Mouse (Mus musculus): ENCODE results near the gene Nr4a3. TPM values are rescaled to one million over a fixed set of nuclear protein-coding genes. Genes with fewer than 3 reads are reported as not detected.
A peak's percentile ranks its signal among the peaks of the same experiment; 100 is the strongest.

Gene Nr4a3
- total RNA-seq, 2 experiments from 2014 or later, result 28.0 to 54.2 TPM

GRCm38 (mm10) chr4:48110331-48110730, 65.4 kb downstream of the Nr4a3 start:
- DNase-seq, result no peak

GRCm38 (mm10) chr4:48116191-48116590, 71.2 kb downstream of the Nr4a3 start:
- DNase-seq, result peak; percentile 56

GRCm38 (mm10) chr4:48124416-48124772, 79.4 kb downstream of the Nr4a3 start:
- DNase-seq, result peak; percentile 58

GRCm38 (mm10) chr4:48124773-48125469, 80.0 kb downstream of the Nr4a3 start, which contains the start of gene Stx17:
Gene Stx17 (plus strand): TSS chr4:48124915.
- peak; percentile 95 for DNase-seq

- no peak for DNase-seq
These were observed 85.4 kb downstream of the Nr4a3 start for GRCm38 (mm10) chr4:48130314-48130713.

GRCm38 (mm10) chr4:48131606-48132005, 86.7 kb downstream of the Nr4a3 start:
- no peak for DNase-seq

GRCm38 (mm10) chr4:48132721-48133120, 87.8 kb downstream of the Nr4a3 start:
- DNase-seq, result no peak

Other genes starting within 250 kb of the Nr4a3 start
- gene Stx17, start 79.8 kb downstream of the Nr4a3 start, total RNA-seq (2021), result 10 to 100 TPM; 50.6 to 61.4 TPM
- 10 to 100 TPM; 48.7 to 53.9 TPM for gene Erp44, start 234.4 kb downstream of the Nr4a3 start, total RNA-seq (2021)
- 1 to 10 TPM; 8.4 to 9.3 TPM for gene Invs, start 234.6 kb downstream of the Nr4a3 start, total RNA-seq (2021)